Mouse (Mus musculus) midbrain, embryonic 14.5 days (tissue): ENCODE results near the gene Adpgk. TPM values are rescaled to one million over a fixed set of nuclear protein-coding genes. Genes with fewer than 3 reads are reported as not detected.

Source experiments
- ATAC-seq: fragments of 200-750 bp; cut with Nextera tagmentation; 2 replicates; pipeline ENCODE4 v1.8.0; 2017; ENCODE audit warnings: moderate number of reproducible peaks, moderate library complexity; ENCODE audit not compliant: low FRiP score, low TSS enrichment
- DNase-seq: peaks from one replicate; pipeline ENCODE4 v3.0.0-alpha.2; 2015
- H3K27ac ChIP-seq: fragments of 300-500 bp; sonication (generic); replicated peaks from 2 replicates; pipeline ENCODE4 v1.5.1; 2014; ENCODE audit warnings: mild to moderate bottlenecking, low read depth, low read length, moderate library complexity
- H3K27me3 ChIP-seq: fragments of 300-500 bp; sonication (generic); 2 replicates; pipeline ENCODE4 v1.6.1; 2014; ENCODE audit warnings: low read length, control low read depth, mixed read lengths; ENCODE audit not compliant: control insufficient read depth, insufficient read depth
- H3K36me3 ChIP-seq: fragments of 300-500 bp; sonication (generic); 2 replicates; pipeline ENCODE4 v1.6.1; 2014; ENCODE audit warnings: low read length, control low read depth; ENCODE audit not compliant: control insufficient read depth, insufficient read depth
- H3K4me1 ChIP-seq: fragments of 300-500 bp; sonication (generic); 2 replicates; pipeline ENCODE4 v1.6.1; 2014; ENCODE audit warnings: mild to moderate bottlenecking, antibody characterized with exemption, low read length, control low read depth; ENCODE audit not compliant: control insufficient read depth, insufficient read depth
- H3K4me2 ChIP-seq: fragments of 300-500 bp; sonication (generic); 2 replicates; pipeline ENCODE4 v1.6.1; 2014; ENCODE audit warnings: mild to moderate bottlenecking, low read length, moderate library complexity
- H3K4me3 ChIP-seq: fragments of 300-500 bp; sonication (generic); replicated peaks from 2 replicates; pipeline ENCODE4 v1.5.1; 2014; ENCODE audit warnings: low read depth, low read length
- H3K9ac ChIP-seq: fragments of 300-500 bp; sonication (generic); replicated peaks from 2 replicates; pipeline ENCODE4 v1.6.1; 2014; ENCODE audit warnings: mild to moderate bottlenecking, low read length, moderate library complexity
- H3K9me3 ChIP-seq: fragments of 300-500 bp; sonication (generic); 2 replicates; pipeline ENCODE4 v1.6.1; 2016; ENCODE audit warnings: low read length, control low read depth, mixed read lengths; ENCODE audit not compliant: control insufficient read depth
- WGBS: fragments of 180-500 bp; shearing (Covaris S2); extraction: QIAGEN DNeasy Blood & Tissue Kit; methylation state at CpG from one replicate; pipeline ENCODE4 v1.1.7; 2014; 5-methylcytosine and 5-hydroxymethylcytosine counted together
- polyA plus RNA-seq: library from polyadenylated mRNA; unstranded; fragments of >200 nt; fragmentation: Nextera tagmentation; extraction: Ambion mirVana; gene quantifications from 2 replicates; pipeline ENCODE4 v1.2.1, GENCODE M21; 2014

The Adpgk gene
- polyA plus RNA-seq, 1 experiment from 2014 or later = 24.0 TPM

DNA sequence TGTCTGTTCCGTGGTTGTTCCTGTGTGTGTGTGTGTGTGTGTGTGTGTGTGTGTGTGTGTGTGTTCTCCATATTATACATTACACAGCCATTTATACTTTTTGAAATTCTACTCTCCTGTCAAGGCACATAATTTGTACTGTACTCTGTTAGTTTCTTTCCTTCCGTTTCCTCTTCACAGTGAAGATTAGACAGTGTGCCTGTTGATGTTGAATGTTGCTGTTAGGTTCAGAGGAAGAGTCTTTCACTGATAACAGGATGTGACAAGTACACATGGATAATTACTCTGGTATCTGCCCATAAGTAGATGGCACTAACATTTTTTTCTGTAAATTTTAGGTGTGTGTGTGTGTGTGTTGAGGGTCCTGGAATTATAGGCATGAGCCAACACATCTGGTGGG is 5.1 kb downstream of the Adpgk start:
- H3K9ac ChIP-seq = no peak overlapping the region
- ATAC-seq (no peak), DNase-seq (no peak)
- no peaks in the 10 kb centered on the region for H3K9me3 ChIP-seq
- no peak overlapping the region for H3K4me2 ChIP-seq
- no peaks in the 10 kb centered on the region for H3K27me3 ChIP-seq
- no peak overlapping the region for H3K27ac ChIP-seq
- H3K36me3 ChIP-seq = peaks cover 27% of the 10 kb centered on the region
- 88% methylated on average over 2 of the region's 2 CpGs for WGBS
- no peak overlapping the region for H3K4me3 ChIP-seq
- H3K4me1 ChIP-seq = peaks cover 10% of the 10 kb centered on the region

DNA sequence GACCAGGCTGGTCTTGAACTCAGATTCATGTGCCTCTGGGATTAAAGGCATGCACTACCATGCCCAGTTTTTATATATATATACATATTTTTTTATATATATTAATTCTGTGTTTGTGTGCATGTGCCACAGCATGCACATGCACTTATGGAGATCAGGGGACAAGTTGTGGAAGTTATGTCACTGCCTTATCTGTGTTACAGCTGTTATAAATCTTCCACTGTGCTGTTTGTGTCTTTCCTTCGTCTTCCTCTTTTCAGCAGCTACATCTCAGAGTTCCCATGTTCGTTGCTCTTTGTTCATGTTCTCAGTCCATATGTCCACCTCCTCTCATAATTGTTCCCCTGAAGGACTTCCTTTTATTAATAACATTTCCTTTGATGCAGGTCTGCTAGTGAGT is 16.5 kb downstream of the Adpgk start:
- Histone ChIP-seq H3K4me2 (no peak overlapping the region), H3K27ac (no peak overlapping the region), H3K36me3 (peaks cover 37% of the 10 kb centered on the region), H3K4me1 (no peaks in the 10 kb centered on the region), H3K27me3 (no peaks in the 10 kb centered on the region), H3K9me3 (no peaks in the 10 kb centered on the region), H3K4me3 (no peak overlapping the region), H3K9ac (no peak overlapping the region)
- DNase-seq (no peak), ATAC-seq (no peak)
- 97% methylated on average over 2 of the region's 2 CpGs for WGBS

DNA sequence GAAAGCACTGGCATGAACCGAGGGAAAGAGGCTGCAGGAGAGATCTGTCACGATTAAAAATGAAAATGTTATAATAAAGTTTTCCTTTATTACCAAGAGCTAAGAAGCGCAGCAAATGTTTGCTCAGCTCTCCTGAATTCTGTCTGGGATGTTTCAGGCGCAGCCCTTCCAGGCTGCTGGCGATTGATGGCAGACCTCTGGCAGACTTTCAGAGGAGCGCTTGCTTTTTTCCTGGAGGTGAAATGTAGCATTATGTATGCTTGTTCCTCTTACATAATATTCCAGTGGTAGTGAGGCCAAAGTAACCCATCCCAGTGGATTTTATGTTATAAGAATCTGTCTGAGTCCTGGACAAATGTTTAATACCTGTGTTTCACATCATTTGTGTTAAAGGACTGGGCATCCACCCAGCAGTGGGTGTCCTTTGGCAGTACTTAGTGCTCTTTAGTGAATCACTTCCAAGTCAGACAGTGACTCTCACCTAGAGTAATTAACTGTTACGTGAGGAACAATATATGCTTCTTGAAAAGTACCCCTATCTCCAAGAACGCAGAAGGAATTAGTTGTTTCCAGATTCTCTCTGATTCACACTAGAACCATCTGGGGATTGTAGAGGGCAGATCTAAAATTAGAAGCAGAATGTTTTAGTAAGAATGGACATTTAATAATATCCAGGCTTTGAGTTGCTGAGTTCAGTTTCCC is 19.4 kb downstream of the Adpgk start:
- Histone ChIP-seq H3K9ac (no peak overlapping the region), H3K27me3 (no peaks in the 10 kb centered on the region), H3K27ac (no peak overlapping the region), H3K36me3 (peaks cover 52% of the 10 kb centered on the region), H3K4me2 (no peak overlapping the region), H3K4me3 (no peak overlapping the region), H3K4me1 (no peaks in the 10 kb centered on the region), H3K9me3 (no peaks in the 10 kb centered on the region)
- ATAC-seq = no peak
- no peak for DNase-seq
- 96% methylated on average over 8 of the region's 8 CpGs for WGBS

DNA sequence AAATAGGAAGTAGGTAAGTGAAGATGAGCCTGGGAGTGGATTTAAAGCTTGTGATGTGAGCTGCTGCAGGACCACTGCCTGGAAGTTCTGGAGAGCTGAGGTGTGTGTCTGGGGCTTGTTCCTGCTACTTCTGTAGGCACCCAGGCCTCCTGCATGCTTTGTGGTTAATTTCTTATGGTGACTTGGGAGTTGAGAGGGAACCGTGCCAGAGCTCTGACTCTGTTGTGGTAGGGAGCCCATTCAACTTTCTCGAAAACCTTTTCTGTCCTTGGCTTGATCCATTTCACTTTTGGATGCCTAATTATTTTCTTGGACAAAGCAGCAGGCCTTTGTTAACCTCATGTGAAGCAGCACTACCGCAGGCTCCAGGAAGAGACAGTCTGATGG is 19.9 kb downstream of the Adpgk start:
- no peak overlapping the region for H3K4me3 ChIP-seq
- H3K9me3 ChIP-seq = no peaks in the 10 kb centered on the region
- ATAC-seq (no peak), DNase-seq (no peak)
- H3K27ac ChIP-seq = no peak overlapping the region
- 85% methylated on average over 3 of the region's 3 CpGs for WGBS
- no peak overlapping the region for H3K4me2 ChIP-seq
- H3K36me3 ChIP-seq = peaks cover 50% of the 10 kb centered on the region
- no peaks in the 10 kb centered on the region for H3K4me1 ChIP-seq
- no peaks in the 10 kb centered on the region for H3K27me3 ChIP-seq
- no peak overlapping the region for H3K9ac ChIP-seq

DNA sequence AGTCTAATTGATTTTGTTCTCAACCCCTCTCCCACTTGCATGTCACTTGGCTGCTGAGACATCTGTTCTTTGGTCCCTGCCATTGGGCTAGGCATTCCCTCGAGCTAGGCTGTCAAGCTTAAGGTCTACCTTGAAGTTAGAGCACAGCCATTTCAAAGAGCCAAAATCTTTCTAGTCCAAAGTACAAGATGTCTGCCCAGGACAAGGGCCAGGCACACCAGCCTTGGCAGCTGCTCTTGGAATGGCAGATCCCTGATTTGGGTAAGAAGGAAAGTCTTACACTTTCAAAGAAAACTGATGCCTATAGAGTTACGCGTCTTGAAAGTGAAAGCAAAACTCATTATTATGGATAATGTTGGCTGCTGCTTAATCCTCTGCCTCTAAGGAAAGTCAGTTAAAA is 24.8 kb downstream of the Adpgk start:
- 92% methylated on average over 3 of the region's 3 CpGs for WGBS
- DNase-seq (no peak), ATAC-seq (no peak)
- Histone ChIP-seq H3K9me3 (no peaks in the 10 kb centered on the region), H3K36me3 (peaks cover 48% of the 10 kb centered on the region), H3K4me3 (no peak overlapping the region), H3K4me1 (no peaks in the 10 kb centered on the region), H3K27ac (no peak overlapping the region), H3K9ac (no peak overlapping the region), H3K27me3 (no peaks in the 10 kb centered on the region), H3K4me2 (no peak overlapping the region)

DNA sequence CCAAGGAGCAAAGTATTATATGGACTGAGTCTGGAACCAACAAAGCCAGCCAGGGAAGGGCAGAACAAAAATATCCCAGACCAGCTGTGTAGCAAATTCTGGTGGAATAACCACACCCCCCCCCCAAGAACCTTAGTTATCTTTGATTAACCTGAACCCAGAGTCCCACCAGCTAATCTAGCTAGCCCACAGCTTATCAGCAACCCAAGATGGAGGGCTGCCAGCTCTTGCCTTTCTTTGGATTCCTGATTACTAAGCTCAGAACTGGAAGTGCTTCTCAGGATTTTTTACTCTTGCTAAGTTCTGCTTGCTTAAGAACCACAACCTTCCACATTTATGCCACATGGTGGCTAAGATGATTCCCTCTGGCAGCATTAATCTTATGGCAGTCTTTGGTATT is 33.0 kb downstream of the Adpgk start:
- Histone ChIP-seq H3K9me3 (no peaks in the 10 kb centered on the region), H3K27me3 (no peaks in the 10 kb centered on the region), H3K4me2 (no peak overlapping the region), H3K36me3 (peaks cover 81% of the 10 kb centered on the region), H3K27ac (no peak overlapping the region), H3K9ac (no peak overlapping the region), H3K4me1 (no peaks in the 10 kb centered on the region), H3K4me3 (no peak overlapping the region)
- no peak for ATAC-seq
- no peak for DNase-seq

DNA sequence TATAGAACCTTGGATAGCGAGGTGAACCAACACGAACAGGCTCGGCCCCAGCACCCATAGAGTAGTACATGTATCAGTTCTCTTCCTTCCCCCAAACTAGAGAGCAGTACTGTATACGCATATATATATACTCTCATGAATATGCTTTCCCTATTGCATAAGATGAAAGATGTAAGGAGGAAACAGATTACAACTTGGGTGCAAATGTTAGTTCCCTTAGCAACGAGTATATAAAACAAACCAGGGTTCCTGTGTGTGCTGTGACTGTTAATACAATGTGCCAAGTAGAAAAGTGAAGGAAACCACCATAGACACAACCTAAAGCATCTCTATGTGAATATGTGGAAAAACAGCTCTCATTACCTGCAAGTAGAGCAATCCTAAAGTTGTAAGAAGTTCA is 38.7 kb downstream of the Adpgk start:
- Histone ChIP-seq H3K9ac (no peak overlapping the region), H3K4me3 (no peak overlapping the region), H3K4me2 (no peak overlapping the region), H3K27ac (no peak overlapping the region), H3K36me3 (peaks cover 72% of the 10 kb centered on the region), H3K9me3 (no peaks in the 10 kb centered on the region), H3K4me1 (no peaks in the 10 kb centered on the region), H3K27me3 (no peaks in the 10 kb centered on the region)
- 95% methylated on average over 5 of the region's 5 CpGs for WGBS
- DNase-seq = no peak
- ATAC-seq = no peak

DNA sequence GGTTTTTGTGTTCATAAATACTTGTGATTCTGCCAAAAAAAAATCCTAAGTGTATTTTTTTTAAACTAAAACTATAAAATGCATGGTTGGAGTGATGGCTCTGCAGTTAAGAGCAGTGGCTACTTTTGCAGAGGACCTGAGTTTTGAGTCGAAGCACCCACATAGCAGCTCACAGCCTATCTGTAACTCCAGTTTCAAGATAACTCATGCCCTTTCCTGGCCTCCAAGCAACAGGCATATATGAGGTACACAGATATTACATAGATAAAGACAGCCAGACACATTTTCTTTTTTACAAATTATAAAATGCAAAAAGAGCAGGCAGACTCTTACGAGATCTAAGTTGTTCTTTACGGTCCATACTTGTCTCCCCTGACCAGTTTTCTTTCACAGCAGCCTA is 45.2 kb downstream of the Adpgk start:
- WGBS = 94% methylated on average over 3 of the region's 3 CpGs
- no peak for DNase-seq
- ATAC-seq = no peak

DNA sequence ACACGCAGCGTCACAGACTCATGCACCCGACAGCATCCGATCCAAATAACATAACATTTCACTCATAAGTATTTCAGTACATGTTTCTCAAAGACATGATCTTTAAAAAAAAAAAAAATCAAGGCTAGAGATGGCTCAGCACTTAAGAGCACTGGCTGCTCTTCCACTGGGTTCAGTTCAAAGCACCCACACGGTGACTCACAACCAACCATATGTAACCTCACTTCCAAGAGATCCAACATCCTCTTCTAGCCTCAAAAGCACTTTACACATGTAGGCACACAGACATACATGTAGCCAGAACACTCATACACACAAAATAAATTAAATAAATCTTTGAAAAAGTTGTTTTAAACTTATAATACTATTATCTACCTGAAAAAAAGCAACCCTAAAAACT is 46.5 kb downstream of the Adpgk start:
- H3K27me3 ChIP-seq = no peaks in the 10 kb centered on the region
- no peak overlapping the region for H3K4me3 ChIP-seq
- ATAC-seq = no peak
- H3K9me3 ChIP-seq = no peaks in the 10 kb centered on the region
- no peak overlapping the region for H3K9ac ChIP-seq
- H3K27ac ChIP-seq = no peak overlapping the region
- 97% methylated on average over 5 of the region's 5 CpGs for WGBS
- no peaks in the 10 kb centered on the region for H3K4me1 ChIP-seq
- DNase-seq = no peak
- H3K36me3 ChIP-seq = peaks cover 64% of the 10 kb centered on the region
- no peak overlapping the region for H3K4me2 ChIP-seq

More for the DNA sequence above, 45.2 kb downstream of the Adpgk start:
- Histone ChIP-seq H3K27me3 (no peaks in the 10 kb centered on the region), H3K36me3 (peaks cover 63% of the 10 kb centered on the region), H3K4me2 (no peak overlapping the region), H3K4me3 (no peak overlapping the region), H3K9me3 (no peaks in the 10 kb centered on the region), H3K9ac (no peak overlapping the region), H3K27ac (no peak overlapping the region), H3K4me1 (no peaks in the 10 kb centered on the region)
